Mouse (Mus musculus): ENCODE data around the gene Dis3l. TPM values are rescaled to one million over a fixed set of nuclear protein-coding genes. Genes with fewer than 3 reads are reported as not detected.

Dis3l gene
- polyA plus RNA-seq, 1 experiment from 2014 or later, result 23.9 TPM

DNA sequence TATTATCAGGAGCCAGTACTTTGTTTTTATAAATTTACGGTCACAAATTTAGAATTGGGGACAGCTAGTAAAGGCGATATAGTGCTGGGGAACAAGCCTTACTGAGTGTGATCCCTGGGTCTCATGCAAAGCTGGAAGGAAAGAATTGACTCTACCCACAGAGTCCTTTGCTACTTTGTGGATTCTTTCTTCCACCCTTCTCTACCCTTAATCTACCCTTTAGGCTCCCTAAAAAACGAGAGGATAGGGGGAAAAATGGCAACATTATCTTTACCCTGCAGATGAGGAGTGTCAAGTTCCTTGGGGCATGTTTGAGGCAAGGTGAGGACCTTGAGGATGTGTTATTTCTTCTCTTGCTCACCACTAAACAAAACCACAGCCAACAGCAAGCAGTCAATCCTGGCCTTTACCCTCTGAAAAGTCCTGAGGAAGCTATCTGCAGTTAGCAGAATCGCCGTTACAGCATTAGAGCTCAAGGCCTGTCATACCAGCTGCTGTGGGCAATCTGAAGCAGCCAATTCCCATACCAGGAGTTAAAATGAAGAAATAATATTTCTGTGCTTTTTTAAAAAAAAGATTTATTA, 58.6 kb downstream of the Dis3l start:
- Histone ChIP-seq H3K9ac (replicated peaks; ENCODE audit: low read length) (peak overlapping the region; percentile 98), H3K4me2 (replicated peaks; ENCODE audit: low read depth, low read length) (peak overlapping the region; percentile 79), H3K36me3 (ENCODE audit: insufficient read depth, low read length) (no peaks in the 10 kb centered on the region), H3K4me3 (ENCODE audit: low read length) (peak overlapping the region; percentile 88), H3K9me3 (ENCODE audit: low read length) (no peaks in the 10 kb centered on the region), H3K4me1 (ENCODE audit: insufficient read depth, low read length) (peaks cover 9% of the 10 kb centered on the region), H3K27ac (ENCODE audit: low read length) (no peak overlapping the region), H3K27me3 (ENCODE audit: insufficient read depth, low read length) (no peaks in the 10 kb centered on the region)
- 45% methylated on average over 5 of the region's 5 CpGs for WGBS
- no peak for ATAC-seq (ENCODE audit: low FRiP score, low TSS enrichment)

DNA sequence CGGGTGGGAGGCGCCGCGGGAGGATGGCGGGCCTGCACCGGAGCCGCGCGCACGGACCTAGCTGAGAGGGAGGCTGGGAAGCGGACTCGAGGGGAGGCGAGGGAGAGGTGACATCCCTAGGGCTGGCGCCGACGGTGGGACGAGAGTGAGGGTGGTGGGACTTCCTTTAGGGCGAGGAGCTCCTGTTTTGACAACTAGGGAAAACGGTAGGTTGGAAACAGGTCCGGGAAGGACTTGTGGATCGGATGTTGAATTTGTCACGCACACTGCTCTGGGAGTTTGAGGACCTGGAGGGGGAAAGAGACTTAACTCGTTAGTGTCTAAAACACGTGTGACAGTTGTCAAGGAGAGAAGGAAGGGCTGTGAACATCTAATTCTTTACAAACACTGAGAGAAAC, 59.3 kb downstream of the Dis3l start:
- H3K27me3 ChIP-seq (ENCODE audit: insufficient read depth, low read length), result no peaks in the 10 kb centered on the region
- peaks cover 9% of the 10 kb centered on the region for H3K4me1 ChIP-seq (ENCODE audit: insufficient read depth, low read length)
- H3K9ac ChIP-seq (replicated peaks; ENCODE audit: low read length), result peak overlapping the region; percentile 98
- WGBS, result under 1% methylated on average over 24 of the region's 24 CpGs
- no peaks in the 10 kb centered on the region for H3K36me3 ChIP-seq (ENCODE audit: insufficient read depth, low read length)
- ATAC-seq (ENCODE audit: low FRiP score, low TSS enrichment), result peak; percentile 92
- no peaks in the 10 kb centered on the region for H3K9me3 ChIP-seq (ENCODE audit: low read length)
- H3K4me2 ChIP-seq (replicated peaks; ENCODE audit: low read depth, low read length), result peak overlapping the region; percentile 79
- peak overlapping the region; percentile 88 for H3K4me3 ChIP-seq (ENCODE audit: low read length)
- peak overlapping the region; percentile 95 for H3K27ac ChIP-seq (ENCODE audit: low read length)

DNA sequence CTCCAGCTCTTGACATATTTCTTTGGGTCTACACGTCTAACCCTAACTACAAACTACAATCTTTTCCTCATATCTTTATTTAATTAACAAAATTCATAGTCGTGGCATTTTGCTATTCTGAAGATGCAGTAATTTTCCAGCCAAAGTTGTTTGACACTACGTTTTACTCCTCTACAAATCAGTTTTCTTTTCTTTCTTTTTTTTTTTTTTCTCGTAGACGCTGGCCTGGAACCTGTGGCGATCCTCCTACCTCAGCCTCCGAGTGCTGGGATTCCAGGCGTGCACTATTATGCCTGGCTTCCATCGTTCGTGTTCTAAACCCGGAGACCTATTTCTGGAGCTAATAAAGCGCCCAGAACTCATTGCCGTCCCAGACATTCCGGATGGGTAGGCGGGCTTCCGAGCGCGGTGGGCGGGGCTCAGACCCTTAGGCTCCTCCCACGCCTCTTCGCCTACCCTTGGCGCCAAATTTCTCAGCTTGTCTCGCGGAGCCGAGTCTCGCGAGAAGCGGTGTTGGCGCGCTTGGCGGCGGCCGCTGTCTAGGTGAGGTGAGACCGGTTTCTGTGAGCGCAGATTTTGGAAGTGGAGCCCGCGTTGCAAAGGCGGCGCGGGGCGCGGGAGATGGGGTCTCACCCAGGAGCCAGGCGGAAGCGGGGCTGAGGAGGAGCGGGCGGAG, 59.8 kb downstream of the Dis3l start, which contains the start of gene Tipin:
TSS of gene Tipin (plus strand) at position 477 of the 676 bp plus-strand sequence.
- Histone ChIP-seq H3K4me2 (replicated peaks; ENCODE audit: low read depth, low read length) (peak within 1 kb of the TSS; percentile 79), H3K9me3 (ENCODE audit: low read length) (no peaks in the 10 kb centered on the region), H3K27ac (ENCODE audit: low read length) (peak within 1 kb of the TSS; percentile 95), H3K4me1 (ENCODE audit: insufficient read depth, low read length) (peaks cover 9% of the 10 kb centered on the region), H3K4me3 (ENCODE audit: low read length) (peak within 1 kb of the TSS; percentile 88), H3K9ac (replicated peaks; ENCODE audit: low read length) (peak within 1 kb of the TSS; percentile 98), H3K27me3 (ENCODE audit: insufficient read depth, low read length) (no peaks in the 10 kb centered on the region), H3K36me3 (ENCODE audit: insufficient read depth, low read length) (no peaks in the 10 kb centered on the region)
- 2% methylated on average over 45 of the region's 46 CpGs for WGBS
- ATAC-seq (ENCODE audit: low FRiP score, low TSS enrichment), result peak; percentile 95

DNA sequence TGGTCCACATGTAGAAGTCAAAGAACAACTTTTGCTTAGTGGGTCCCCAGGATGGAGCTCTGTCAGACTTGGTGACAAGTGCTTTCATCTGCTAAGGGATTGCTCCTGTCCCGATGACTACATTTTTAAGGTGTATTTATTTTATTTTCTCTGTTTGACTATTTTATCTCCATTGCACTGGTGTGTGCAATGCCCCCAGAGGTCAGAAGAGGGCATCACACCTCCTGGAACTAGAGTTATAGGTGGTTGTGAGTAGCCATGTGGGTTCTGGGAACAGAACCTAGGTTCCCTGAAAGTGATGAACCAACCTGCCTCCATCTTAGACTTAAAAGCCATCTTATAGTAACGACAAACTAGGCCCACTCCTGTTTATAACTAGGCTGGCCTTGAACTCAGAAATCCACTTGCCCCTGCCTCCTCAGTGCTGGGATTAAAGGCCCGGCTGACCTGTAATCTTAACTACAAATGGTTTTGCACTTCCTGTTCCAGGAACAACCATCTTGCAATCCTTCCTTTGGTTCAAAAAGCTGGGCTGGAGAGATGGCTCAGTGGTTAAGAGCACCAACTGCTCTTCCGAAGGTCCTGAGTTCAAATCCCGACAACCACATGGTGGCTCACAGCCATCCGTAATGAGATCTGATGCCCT, 62.3 kb downstream of the Dis3l start:
- peaks cover 9% of the 10 kb centered on the region for H3K4me1 ChIP-seq (ENCODE audit: insufficient read depth, low read length)
- H3K4me2 ChIP-seq (replicated peaks; ENCODE audit: low read depth, low read length), result no peak overlapping the region
- ATAC-seq (ENCODE audit: low FRiP score, low TSS enrichment), result no peak
- no peaks in the 10 kb centered on the region for H3K36me3 ChIP-seq (ENCODE audit: insufficient read depth, low read length)
- no peaks in the 10 kb centered on the region for H3K9me3 ChIP-seq (ENCODE audit: low read length)
- no peak overlapping the region for H3K27ac ChIP-seq (ENCODE audit: low read length)
- no peaks in the 10 kb centered on the region for H3K27me3 ChIP-seq (ENCODE audit: insufficient read depth, low read length)
- WGBS, result 95% methylated on average over 6 of the region's 6 CpGs
- H3K4me3 ChIP-seq (ENCODE audit: low read length), result no peak overlapping the region
- no peak overlapping the region for H3K9ac ChIP-seq (replicated peaks; ENCODE audit: low read length)

DNA sequence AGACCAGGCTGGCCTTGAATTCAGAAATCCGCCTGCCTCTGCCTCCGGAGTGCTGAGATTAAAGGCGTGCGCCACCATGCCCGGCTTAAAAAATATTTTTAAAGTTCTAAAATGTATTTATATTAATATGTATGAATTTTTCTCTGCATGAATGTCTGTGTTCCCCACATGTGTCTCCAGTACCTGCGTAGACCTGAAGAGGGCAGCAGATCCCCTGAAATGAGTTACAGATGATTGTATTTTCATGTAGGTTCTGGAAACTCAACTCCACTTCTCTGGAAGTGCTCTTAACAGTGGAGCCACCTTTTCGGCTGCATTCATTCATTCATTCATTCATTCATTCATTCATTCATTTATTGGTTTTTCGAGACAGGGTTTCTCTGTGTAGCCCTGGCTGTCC, 63.4 kb downstream of the Dis3l start:
- Histone ChIP-seq H3K36me3 (ENCODE audit: insufficient read depth, low read length) (no peaks in the 10 kb centered on the region), H3K4me3 (ENCODE audit: low read length) (no peak overlapping the region), H3K27me3 (ENCODE audit: insufficient read depth, low read length) (no peaks in the 10 kb centered on the region), H3K27ac (ENCODE audit: low read length) (no peak overlapping the region), H3K9ac (replicated peaks; ENCODE audit: low read length) (no peak overlapping the region), H3K4me1 (ENCODE audit: insufficient read depth, low read length) (peaks cover 8% of the 10 kb centered on the region), H3K4me2 (replicated peaks; ENCODE audit: low read depth, low read length) (no peak overlapping the region), H3K9me3 (ENCODE audit: low read length) (no peaks in the 10 kb centered on the region)
- 63% methylated on average over 8 of the region's 8 CpGs for WGBS
- no peak for ATAC-seq (ENCODE audit: low FRiP score, low TSS enrichment)

DNA sequence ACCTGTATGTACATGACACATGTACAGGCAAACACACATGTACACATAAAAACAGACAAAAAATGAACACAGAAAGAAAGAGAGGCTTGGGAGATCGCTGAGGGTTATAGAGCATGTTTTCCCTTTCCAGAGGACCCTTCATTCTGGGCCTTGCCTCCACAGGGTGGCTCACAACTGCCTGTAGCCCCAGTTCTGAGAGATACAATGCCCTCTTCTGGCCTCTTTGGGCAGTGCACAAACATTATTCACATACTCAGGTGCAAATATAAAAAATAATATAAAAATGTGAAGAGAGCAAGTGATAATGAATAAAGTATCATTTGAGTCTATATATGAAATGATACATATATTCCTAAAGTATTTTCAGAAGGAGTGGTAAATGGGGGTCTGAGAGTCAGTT, 66.2 kb downstream of the Dis3l start:
- Histone ChIP-seq H3K4me1 (ENCODE audit: insufficient read depth, low read length) (no peaks in the 10 kb centered on the region), H3K9me3 (ENCODE audit: low read length) (no peaks in the 10 kb centered on the region), H3K4me2 (replicated peaks; ENCODE audit: low read depth, low read length) (no peak overlapping the region), H3K27me3 (ENCODE audit: insufficient read depth, low read length) (no peaks in the 10 kb centered on the region), H3K36me3 (ENCODE audit: insufficient read depth, low read length) (no peaks in the 10 kb centered on the region), H3K4me3 (ENCODE audit: low read length) (no peak overlapping the region), H3K27ac (ENCODE audit: low read length) (no peak overlapping the region), H3K9ac (replicated peaks; ENCODE audit: low read length) (no peak overlapping the region)
- 61% methylated on average over 1 of the region's 1 CpGs for WGBS
- no peak for ATAC-seq (ENCODE audit: low FRiP score, low TSS enrichment)

DNA sequence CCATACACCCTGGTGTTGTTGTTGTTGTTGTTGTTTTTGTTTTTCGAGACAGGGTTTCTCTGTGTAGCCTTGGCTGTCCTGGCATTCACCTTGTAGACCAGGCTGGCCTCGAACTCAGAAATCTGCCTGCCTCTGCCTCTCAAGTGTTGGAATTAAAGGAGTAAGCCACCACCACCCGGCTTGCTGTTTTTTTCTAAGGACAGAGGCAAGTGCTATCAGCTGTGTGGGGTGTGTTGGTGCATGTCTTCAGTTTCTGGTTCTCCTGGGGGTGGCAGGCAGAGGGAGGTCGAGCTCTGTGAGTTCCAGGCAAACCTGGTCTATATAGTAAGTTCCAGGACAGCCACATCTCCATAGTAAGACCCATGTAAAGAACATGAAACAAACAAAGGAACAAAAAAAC, 66.8 kb downstream of the Dis3l start:
- no peak overlapping the region for H3K9ac ChIP-seq (replicated peaks; ENCODE audit: low read length)
- no peak overlapping the region for H3K4me2 ChIP-seq (replicated peaks; ENCODE audit: low read depth, low read length)
- 75% methylated on average over 4 of the region's 4 CpGs for WGBS
- H3K9me3 ChIP-seq (ENCODE audit: low read length), result no peaks in the 10 kb centered on the region
- ATAC-seq (ENCODE audit: low FRiP score, low TSS enrichment), result no peak
- no peak overlapping the region for H3K4me3 ChIP-seq (ENCODE audit: low read length)
- no peak overlapping the region for H3K27ac ChIP-seq (ENCODE audit: low read length)
- H3K4me1 ChIP-seq (ENCODE audit: insufficient read depth, low read length), result no peaks in the 10 kb centered on the region
- H3K36me3 ChIP-seq (ENCODE audit: insufficient read depth, low read length), result no peaks in the 10 kb centered on the region
- H3K27me3 ChIP-seq (ENCODE audit: insufficient read depth, low read length), result no peaks in the 10 kb centered on the region

DNA sequence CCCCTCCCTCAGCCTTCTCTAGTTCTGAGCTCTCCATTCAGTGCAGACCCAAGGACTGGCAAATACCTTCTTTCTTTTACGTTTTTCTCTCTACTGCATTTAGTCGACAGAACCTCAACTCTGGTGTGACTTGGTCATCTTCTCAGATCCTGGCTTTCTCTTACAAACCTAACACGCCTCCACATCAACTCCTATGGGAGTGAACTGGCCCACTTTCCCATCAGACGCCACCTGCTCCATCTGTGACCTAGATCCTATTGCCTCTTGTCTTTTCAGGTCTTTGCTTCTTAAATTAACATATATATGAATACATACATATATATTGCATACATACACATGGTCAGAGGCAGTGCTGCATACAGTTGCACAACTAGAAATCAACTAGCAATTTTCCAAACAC, 67.3 kb downstream of the Dis3l start:
- Histone ChIP-seq H3K36me3 (ENCODE audit: insufficient read depth, low read length) (no peaks in the 10 kb centered on the region), H3K4me1 (ENCODE audit: insufficient read depth, low read length) (no peaks in the 10 kb centered on the region), H3K27me3 (ENCODE audit: insufficient read depth, low read length) (no peaks in the 10 kb centered on the region), H3K27ac (ENCODE audit: low read length) (no peak overlapping the region), H3K4me2 (replicated peaks; ENCODE audit: low read depth, low read length) (no peak overlapping the region), H3K9ac (replicated peaks; ENCODE audit: low read length) (no peak overlapping the region), H3K4me3 (ENCODE audit: low read length) (no peak overlapping the region), H3K9me3 (ENCODE audit: low read length) (no peaks in the 10 kb centered on the region)
- WGBS, result 70% methylated on average over 4 of the region's 4 CpGs
- ATAC-seq (ENCODE audit: low FRiP score, low TSS enrichment), result no peak

DNA sequence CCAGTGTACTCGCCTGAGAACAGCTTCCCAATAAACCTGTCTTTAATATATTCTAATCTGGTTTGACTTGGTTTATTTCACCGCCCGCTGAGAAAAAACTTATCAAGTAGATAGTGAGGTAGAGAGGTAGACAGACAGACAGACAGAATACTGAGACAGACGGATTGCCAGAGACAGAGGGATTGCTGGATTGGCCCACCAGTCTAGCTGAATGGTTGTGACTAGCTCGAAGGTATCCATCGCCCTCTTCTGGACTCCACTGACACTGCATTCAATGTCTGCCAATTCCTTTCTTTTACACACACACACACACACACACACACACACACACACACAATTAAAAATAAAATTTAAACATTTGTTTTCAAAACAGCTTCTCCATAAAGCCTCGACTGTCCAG, 68.5 kb downstream of the Dis3l start:
- H3K4me1 ChIP-seq (ENCODE audit: insufficient read depth, low read length), result no peaks in the 10 kb centered on the region
- H3K36me3 ChIP-seq (ENCODE audit: insufficient read depth, low read length), result no peaks in the 10 kb centered on the region
- H3K9me3 ChIP-seq (ENCODE audit: low read length), result no peaks in the 10 kb centered on the region
- no peak for ATAC-seq (ENCODE audit: low FRiP score, low TSS enrichment)
- no peak overlapping the region for H3K9ac ChIP-seq (replicated peaks; ENCODE audit: low read length)
- H3K27me3 ChIP-seq (ENCODE audit: insufficient read depth, low read length), result no peaks in the 10 kb centered on the region
- H3K4me3 ChIP-seq (ENCODE audit: low read length), result no peak overlapping the region
- H3K27ac ChIP-seq (ENCODE audit: low read length), result no peak overlapping the region
- WGBS, result 43% methylated on average over 7 of the region's 7 CpGs
- H3K4me2 ChIP-seq (replicated peaks; ENCODE audit: low read depth, low read length), result no peak overlapping the region

DNA sequence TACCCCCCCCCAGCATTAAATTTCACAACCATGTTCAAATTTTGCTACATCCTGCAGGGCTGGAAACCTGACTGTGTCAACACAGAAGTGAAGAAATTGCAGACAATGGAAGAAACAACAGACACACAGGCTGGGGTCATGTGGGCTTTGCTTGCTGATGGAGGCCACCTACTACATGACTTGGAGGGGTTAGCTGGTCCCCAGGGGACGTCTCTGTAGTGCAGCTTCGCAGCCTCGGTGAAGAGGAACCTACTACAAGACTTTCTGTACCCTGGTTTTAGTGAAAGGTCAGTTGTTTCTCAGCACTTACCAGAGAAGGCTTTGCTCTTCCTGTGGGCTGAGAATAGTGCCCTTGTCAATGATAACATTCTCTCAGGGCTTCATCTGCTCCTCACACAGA, 69.8 kb downstream of the Dis3l start:
- no peaks in the 10 kb centered on the region for H3K36me3 ChIP-seq (ENCODE audit: insufficient read depth, low read length)
- H3K4me3 ChIP-seq (ENCODE audit: low read length), result no peak overlapping the region
- no peak for ATAC-seq (ENCODE audit: low FRiP score, low TSS enrichment)
- WGBS, result 74% methylated on average over 3 of the region's 3 CpGs
- no peak overlapping the region for H3K4me2 ChIP-seq (replicated peaks; ENCODE audit: low read depth, low read length)
- no peaks in the 10 kb centered on the region for H3K4me1 ChIP-seq (ENCODE audit: insufficient read depth, low read length)
- H3K9ac ChIP-seq (replicated peaks; ENCODE audit: low read length), result no peak overlapping the region
- no peak overlapping the region for H3K27ac ChIP-seq (ENCODE audit: low read length)
- no peaks in the 10 kb centered on the region for H3K9me3 ChIP-seq (ENCODE audit: low read length)
- no peaks in the 10 kb centered on the region for H3K27me3 ChIP-seq (ENCODE audit: insufficient read depth, low read length)

All from kidney, embryonic 16.5 days (tissue).